Mouse (Mus musculus) MEL (cell line): Measurements from ENCODE around the gene Lin37. TPM values are rescaled to one million over a fixed set of nuclear protein-coding genes. Genes with fewer than 3 reads are reported as not detected.

Source experiments
- DNase-seq: peaks from one replicate; pipeline ENCODE4 v3.0.0; 2011; ENCODE audit warnings: low read depth, low spot score
- H3K27ac ChIP-seq: 2 replicates; pipeline ENCODE4 v1.5.1; 2012; ENCODE audit warnings: low read depth, mild to moderate bottlenecking, control low read depth, low read length, moderate library complexity; ENCODE audit not compliant: control insufficient read depth
- H3K27me3 ChIP-seq, 2 experiments: fragments of 150-350 bp in 1 of 2; sonication (generic) in 1 of 2; 2 replicates each; pipeline ENCODE4 v1.6.1; 2012; ENCODE audit warnings: low read length in 2 of 2, mild to moderate bottlenecking in 2 of 2, improper control_type of control experiment in 1 of 2, moderate library complexity in 1 of 2; ENCODE audit not compliant: insufficient read depth in 2 of 2, control insufficient read depth in 1 of 2
- H3K36me3 ChIP-seq, 2 experiments: 2 replicates each; pipeline ENCODE4 v1.6.1; 2012 to 2014; ENCODE audit warnings: low read length in 2 of 2, improper control_type of control experiment in 1 of 2, inconsistent platforms in 1 of 2, mild to moderate bottlenecking in 1 of 2; ENCODE audit not compliant: insufficient read depth in 2 of 2, control insufficient read depth in 1 of 2
- H3K4me1 ChIP-seq, 2 experiments: fragments of 150-350 bp in 1 of 2; sonication (generic) in 1 of 2; 2 replicates each; pipeline ENCODE4 v1.6.1; 2012; ENCODE audit warnings: low read length in 2 of 2, improper control_type of control experiment in 1 of 2, mild to moderate bottlenecking in 1 of 2; ENCODE audit not compliant: insufficient read depth in 2 of 2, control insufficient read depth in 1 of 2
- H3K4me3 ChIP-seq, 2 experiments: fragments of 150-350 bp in 1 of 2; sonication (generic) in 1 of 2; 2 replicates each; pipeline ENCODE4 v1.5.1; 2012; ENCODE audit warnings: low read depth in 2 of 2, low read length in 2 of 2, mild to moderate bottlenecking in 2 of 2, moderate library complexity in 2 of 2, control low read depth in 1 of 2, improper control_type of control experiment in 1 of 2; ENCODE audit not compliant: control insufficient read depth in 1 of 2, insufficient read depth in 1 of 2
- H3K79me2 ChIP-seq: 2 replicates; pipeline ENCODE4 v1.6.1; 2012; ENCODE audit warnings: mild to moderate bottlenecking, low read length, moderate library complexity; ENCODE audit not compliant: control insufficient read depth, poor library complexity, insufficient read depth
- H3K9ac ChIP-seq: 2 replicates; pipeline ENCODE4 v1.6.1; 2012; ENCODE audit warnings: low read depth, mild to moderate bottlenecking, control low read depth, low read length, moderate library complexity; ENCODE audit not compliant: control insufficient read depth, poor library complexity, severe bottlenecking
- H3K9me3 ChIP-seq: fragments of 150-350 bp; sonication (generic); replicated peaks from 2 replicates; pipeline ENCODE4 v1.6.1; 2012; ENCODE audit warnings: mild to moderate bottlenecking, low read length, improper control_type of control experiment, moderate library complexity; ENCODE audit not compliant: insufficient read depth
- BHLHE40 ChIP-seq: IDR thresholded peaks from 2 replicates; pipeline ENCODE4 v1.6.1; 2012; ENCODE audit warnings: low read depth, mild to moderate bottlenecking, inconsistent platforms, low read length, improper control_type of control experiment, borderline replicate concordance
- CHD1 ChIP-seq: IDR thresholded peaks from 2 replicates; pipeline ENCODE4 v1.6.1; 2012; ENCODE audit warnings: low read depth, mild to moderate bottlenecking, inconsistent platforms, low read length, improper control_type of control experiment
- CTCF ChIP-seq, 3 experiments: IDR thresholded peaks in 2 of 3; conservative IDR thresholded peaks in 1 of 3; 2 replicates each; pipeline ENCODE4 v1.5.1; 2011 to 2012; ENCODE audit warnings: low read length in 3 of 3, low read depth in 2 of 3, mild to moderate bottlenecking in 2 of 3, improper control_type of control experiment in 1 of 3, inconsistent platforms in 1 of 3, mixed read lengths in 1 of 3, moderate library complexity in 1 of 3; ENCODE audit not compliant: control insufficient read depth in 1 of 3, insufficient read depth in 1 of 3, poor library complexity in 1 of 3, severe bottlenecking in 1 of 3
- E2F4 ChIP-seq: IDR thresholded peaks from 2 replicates; pipeline ENCODE4 v1.6.1; 2011; ENCODE audit warnings: low read depth, low read length, improper control_type of control experiment, borderline replicate concordance
- ETS1 ChIP-seq: IDR thresholded peaks from 2 replicates; pipeline ENCODE4 v1.6.1; 2012; ENCODE audit warnings: low read depth, mild to moderate bottlenecking, inconsistent platforms, low read length, improper control_type of control experiment, moderate library complexity
- GABPA ChIP-seq: IDR thresholded peaks from 2 replicates; pipeline ENCODE4 v1.6.1; 2012; ENCODE audit warnings: low read depth, mild to moderate bottlenecking, inconsistent platforms, low read length, improper control_type of control experiment, moderate library complexity
- JUND ChIP-seq: IDR thresholded peaks from 2 replicates; pipeline ENCODE4 v1.6.1; 2011; ENCODE audit warnings: low read depth, mild to moderate bottlenecking, improper control_type of control experiment, low read length
- KAT2A ChIP-seq: conservative IDR thresholded peaks from 2 replicates; pipeline ENCODE4 v1.6.1; 2012; ENCODE audit warnings: low read depth, low read length, improper control_type of control experiment, inconsistent platforms
- MEF2A ChIP-seq: IDR thresholded peaks from 2 replicates; pipeline ENCODE4 v1.6.1; 2014; ENCODE audit warnings: low read depth, mild to moderate bottlenecking, inconsistent platforms, low read length, improper control_type of control experiment; ENCODE audit not compliant: poor library complexity, insufficient replicate concordance, severe bottlenecking; ENCODE audit errors: extremely low read depth
- MXI1 ChIP-seq: IDR thresholded peaks from 2 replicates; pipeline ENCODE4 v1.6.1; 2011; ENCODE audit warnings: mild to moderate bottlenecking, low read depth, low read length, improper control_type of control experiment
- MYC ChIP-seq: IDR thresholded peaks from 2 replicates; pipeline ENCODE4 v1.6.1; 2011; ENCODE audit warnings: low read depth, mild to moderate bottlenecking, low read length, improper control_type of control experiment, moderate library complexity
- NELFE ChIP-seq: IDR thresholded peaks from 2 replicates; pipeline ENCODE4 v1.6.1; 2011; ENCODE audit warnings: low read depth, low read length, improper control_type of control experiment
- POLR2A ChIP-seq, 2 experiments: IDR thresholded peaks; 2 replicates each; pipeline ENCODE4 v1.6.1; 2011 to 2012; ENCODE audit warnings: low read length in 2 of 2, mild to moderate bottlenecking in 2 of 2, control low read depth in 1 of 2, improper control_type of control experiment in 1 of 2, low read depth in 1 of 2, moderate library complexity in 1 of 2; ENCODE audit not compliant: control insufficient read depth in 1 of 2, insufficient read depth in 1 of 2, poor library complexity in 1 of 2
- RAD21 ChIP-seq: IDR thresholded peaks from 2 replicates; pipeline ENCODE4 v1.6.1; 2011; ENCODE audit warnings: mild to moderate bottlenecking, low read depth, low read length, improper control_type of control experiment
- SMC3 ChIP-seq: IDR thresholded peaks from 2 replicates; pipeline ENCODE4 v1.6.1; 2011; ENCODE audit warnings: low read depth, low read length, improper control_type of control experiment
- TAL1 ChIP-seq: IDR thresholded peaks from 2 replicates; pipeline ENCODE4 v1.6.1; 2012; ENCODE audit warnings: mild to moderate bottlenecking, inconsistent platforms, low read length, moderate library complexity, mixed read lengths
- TBP ChIP-seq: IDR thresholded peaks from 2 replicates; pipeline ENCODE4 v1.8.0; 2011; ENCODE audit warnings: low read depth, low read length, improper control_type of control experiment
- TCF12 ChIP-seq: IDR thresholded peaks from 2 replicates; pipeline ENCODE4 v1.6.1; 2014; ENCODE audit warnings: low read depth, mild to moderate bottlenecking, inconsistent platforms, low read length, improper control_type of control experiment, moderate library complexity
- UBTF ChIP-seq: IDR thresholded peaks from 2 replicates; pipeline ENCODE4 v1.6.1; 2012; ENCODE audit warnings: low read depth, mild to moderate bottlenecking, inconsistent platforms, low read length, improper control_type of control experiment, moderate library complexity, borderline replicate concordance; ENCODE audit not compliant: insufficient read depth
- ZKSCAN1 ChIP-seq: IDR thresholded peaks from 2 replicates; pipeline ENCODE4 v1.6.1; 2012; ENCODE audit warnings: low read depth, mild to moderate bottlenecking, inconsistent platforms, low read length, improper control_type of control experiment, moderate library complexity
- ZMIZ1 ChIP-seq: IDR thresholded peaks from 2 replicates; pipeline ENCODE4 v1.6.1; 2012; ENCODE audit warnings: low read depth, mild to moderate bottlenecking, inconsistent platforms, low read length, improper control_type of control experiment, moderate library complexity
- polyA plus RNA-seq, 2 experiments: library from polyadenylated mRNA; stranded (reverse) in 1 of 2; unstranded in 1 of 2; fragments of >175 nt in 1 of 2; fragments of >200 nt in 1 of 2; gene quantifications; 2 replicates each; pipeline versions ENCODE4 v1.2.1 to v1.2.4; 2012; ENCODE audit warnings: low replicate concordance in 2 of 2, low read depth in 1 of 2; ENCODE audit not compliant: insufficient read length in 2 of 2, insufficient read depth in 1 of 2, missing spikeins in 1 of 2
- total RNA-seq: library from RNA; depleted of rRNA; stranded (reverse); fragments of 300-350 nt; gene quantifications from 2 replicates; pipeline ENCODE4 v1.2.3, GENCODE M21; 2012

Gene Lin37
- total and polyA plus RNA-seq, 3 experiments, result 10.9 to 49.8 TPM; not detected in 1

- peaks cover 18% of the 10 kb centered on the region for H3K79me2 ChIP-seq
- H3K9me3 ChIP-seq, result no peaks in the 10 kb centered on the region
- DNase-seq, result peak; percentile 73
- peak; percentile 45; the same call in 1 of the 2 replicates for TF ChIP-seq TBP
- TF ChIP-seq POLR2A (IDR thresholded peaks at IDR 0.05; ENCODE audit: control insufficient read depth in 1 of 2, insufficient read depth in 1 of 2, low read depth in 1 of 2, low read length in 2 of 2, poor library complexity in 1 of 2), result peak in 1 of 2 experiments; percentile 59; a peak in 2 of 4 replicates
- peak; percentile 33; the same call in 1 of the 2 replicates for TF ChIP-seq BHLHE40
- TF ChIP-seq NELFE, result peak; percentile 47
- TF ChIP-seq GABPA, result no peak
- H3K4me3 ChIP-seq, result peak overlapping the region; percentile 58 to 82
- H3K27ac ChIP-seq, result peak overlapping the region; percentile 89
- H3K4me1 ChIP-seq, result peaks cover 2 to 16% of the 10 kb centered on the region in 2 experiments; a peak in 2 of 4 replicates
- no peaks in the 10 kb centered on the region for H3K27me3 ChIP-seq
- peaks cover 0 to 8% of the 10 kb centered on the region in 2 experiments; a peak in 2 of 4 replicates for H3K36me3 ChIP-seq
- H3K9ac ChIP-seq, result peak overlapping the region; percentile 86
Measured at GRCm38 (mm10) chr7:30562526-30563116, 3.0 kb upstream of the Lin37 start.

DNA sequence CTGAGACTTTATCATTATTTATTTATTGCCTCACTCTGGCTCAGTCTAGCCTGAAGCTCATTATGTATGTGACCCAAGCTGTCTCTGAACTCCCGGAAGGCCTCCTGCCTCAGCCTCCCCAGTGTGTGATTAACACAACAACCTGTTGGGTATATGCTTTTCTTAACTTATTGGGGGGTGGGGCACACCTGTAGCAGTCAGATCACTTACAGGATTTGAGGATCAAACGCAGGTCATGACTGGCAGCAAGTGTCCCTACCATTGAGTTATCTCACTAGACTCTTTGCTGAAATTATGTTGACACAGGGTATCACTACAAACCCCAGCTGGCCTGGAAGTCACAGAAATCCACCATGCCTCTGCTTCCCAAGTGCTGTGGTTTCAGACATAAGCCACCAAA is 658 bp upstream of the Lin37 start:
- Histone ChIP-seq H3K9ac (no peak overlapping the region; the same call in 1 of the 2 replicates), H3K36me3 (peaks cover 0 to 8% of the 10 kb centered on the region in 2 experiments; a peak in 2 of 4 replicates), H3K79me2 (peaks cover 18% of the 10 kb centered on the region), H3K4me3 (no peak overlapping the region; a peak in 1 of 4 replicates), H3K27ac (no peak overlapping the region), H3K27me3 (no peaks in the 10 kb centered on the region), H3K4me1 (peaks cover 2 to 16% of the 10 kb centered on the region in 2 experiments; a peak in 2 of 4 replicates), H3K9me3 (no peaks in the 10 kb centered on the region)
- TF ChIP-seq TBP (no peak), MEF2A (no peak), MXI1 (no peak), JUND (no peak), E2F4 (no peak), GABPA (no peak), RAD21 (no peak), ZMIZ1 (no peak), TAL1 (no peak), KAT2A (no peak), MYC (no peak), SMC3 (no peak), CHD1 (no peak), CTCF (IDR thresholded peaks at IDR 0.05 in 2 of 3, conservative IDR thresholded peaks at IDR 0.05 in 1 of 3; ENCODE audit: control insufficient read depth in 1 of 3, insufficient read depth in 1 of 3, low read depth in 2 of 3, low read length in 3 of 3, poor library complexity in 1 of 3, severe bottlenecking in 1 of 3) (no peak), ETS1 (no peak), POLR2A (IDR thresholded peaks at IDR 0.05; ENCODE audit: control insufficient read depth in 1 of 2, insufficient read depth in 1 of 2, low read depth in 1 of 2, low read length in 2 of 2, poor library complexity in 1 of 2) (no peak), UBTF (no peak), ZKSCAN1 (no peak), TCF12 (no peak)
- no peak for DNase-seq
